Mouse (Mus musculus) adrenal gland, postnatal 14 days (tissue): ENCODE data around the gene Ccdc194. TPM values are rescaled to one million over a fixed set of nuclear protein-coding genes. Genes with fewer than 3 reads are reported as not detected.

Source experiments
- DNase-seq: peaks from one replicate; pipeline ENCODE4 v3.0.0; 2021; ENCODE audit warnings: mixed read lengths
- long read RNA-seq, 2 experiments: library from polyadenylated mRNA; stranded (forward); transcript quantifications; one replicate each; pipeline ENCODE4 v2.0.0; 2021
- total RNA-seq: library from RNA; stranded (reverse); gene quantifications from 2 replicates; pipeline ENCODE4 v1.2.3, GENCODE M21; 2021

Ccdc194 gene
- total RNA-seq, result not detected in 2 replicates
- long read RNA-seq, experiment 1, result 0 reads
- long read RNA-seq, experiment 2, result 0 reads

GRCm38 (mm10) chr8:71525226-71526050, at the start of gene Ccdc194:
Gene Ccdc194, minus strand, starts transcription at chr8:71525711.
- no peak for DNase-seq

GRCm38 (mm10) chr8:71575020-71575419, 49.5 kb upstream of the Ccdc194 start:
- DNase-seq, result no peak

- DNase-seq, result peak; percentile 74
Observed at GRCm38 (mm10) chr8:71574426-71574825, 48.9 kb upstream of the Ccdc194 start.

- DNase-seq, result peak; percentile 84
Observed at GRCm38 (mm10) chr8:71572847-71573633, 47.5 kb upstream of the Ccdc194 start.

DNA sequence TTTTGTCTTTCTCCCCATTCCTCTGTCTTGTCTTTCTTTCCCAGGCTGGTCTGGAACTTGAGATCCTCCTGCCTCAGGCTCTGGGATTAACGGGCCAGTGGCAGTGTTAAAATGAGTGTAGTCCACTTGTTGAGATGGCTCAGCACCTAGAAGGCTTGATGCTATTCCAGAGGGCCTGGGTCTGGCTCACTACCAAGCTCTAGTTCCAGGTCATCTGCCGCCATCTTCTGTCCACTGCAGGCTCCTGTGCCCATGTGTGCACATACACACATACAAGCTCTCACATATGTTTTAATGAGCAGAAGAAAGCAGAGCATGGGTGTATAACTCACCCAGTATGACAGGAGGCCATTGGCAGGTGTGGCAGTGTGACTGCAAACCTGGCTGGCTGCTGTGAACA, 46.6 kb upstream of the Ccdc194 start:
- DNase-seq, result no peak

- peak; percentile 95 for DNase-seq
Observed at GRCm38 (mm10) chr8:71570291-71570954, 44.9 kb upstream of the Ccdc194 start.

DNA sequence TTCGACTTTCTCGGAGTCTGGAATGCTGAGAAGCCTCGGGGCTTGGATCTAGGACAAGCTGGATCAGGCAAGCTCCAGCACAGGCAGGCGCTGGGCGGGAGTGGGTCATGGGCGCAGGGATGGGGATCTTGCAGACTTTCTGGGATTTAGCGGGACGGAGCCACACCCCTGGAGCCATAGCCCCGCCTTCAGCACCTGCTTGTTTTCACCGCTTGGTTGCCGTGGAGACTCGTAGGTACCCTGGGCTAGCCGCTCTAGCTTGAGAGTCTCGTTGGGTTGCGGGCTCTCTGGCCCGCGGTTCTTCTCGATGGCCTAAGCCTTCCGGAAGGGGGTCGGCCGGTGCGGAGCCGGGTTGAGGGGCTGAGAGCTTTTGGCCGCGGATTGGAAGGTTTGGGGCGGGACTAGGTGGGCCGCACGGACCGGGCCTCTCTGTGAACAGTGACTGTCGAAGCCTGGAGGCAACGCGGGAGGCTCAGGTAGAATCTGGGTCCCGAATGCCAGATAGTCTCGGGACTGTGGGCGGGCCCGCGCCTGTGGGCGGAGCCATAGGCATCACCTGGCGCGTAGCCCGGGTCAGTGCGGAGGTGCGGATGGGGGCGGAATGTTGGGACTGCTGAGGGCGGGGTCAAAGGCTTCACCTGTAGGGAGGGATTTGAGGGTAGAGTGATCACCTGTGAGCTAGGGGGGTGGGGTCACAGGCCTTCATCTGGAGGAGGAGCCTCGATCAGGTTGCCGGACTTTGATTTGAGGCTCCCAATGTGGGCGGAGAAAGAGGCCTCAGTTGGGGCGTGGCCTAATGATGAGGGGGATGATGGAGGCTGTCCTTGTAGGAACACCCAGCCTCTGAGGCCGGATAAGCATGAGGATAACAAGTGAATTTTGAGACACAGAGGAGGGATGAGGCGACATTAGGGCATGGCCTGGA, 44.1 kb upstream of the Ccdc194 start:
- peak; percentile 91 for DNase-seq

DNA sequence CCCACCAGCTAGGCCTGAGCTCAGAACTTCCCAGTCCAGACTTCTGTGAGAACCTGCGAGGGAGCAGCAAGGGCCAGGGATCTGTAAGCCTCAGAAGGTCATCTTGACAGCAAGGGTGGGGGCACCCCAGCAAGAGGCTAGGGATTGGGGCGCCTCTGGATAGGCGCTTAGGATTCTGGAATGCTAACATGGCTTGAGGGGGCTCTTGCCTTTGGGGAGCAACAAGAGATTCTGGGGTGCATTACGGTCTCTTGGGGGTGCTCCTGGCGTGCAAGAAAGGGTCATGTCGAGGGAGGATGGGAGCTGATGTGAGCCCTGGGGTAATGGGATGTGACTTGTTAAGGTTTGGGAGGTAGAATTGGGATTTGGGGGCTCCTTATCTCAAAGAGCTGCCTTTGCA, 43.4 kb upstream of the Ccdc194 start:
- no peak for DNase-seq

GRCm38 (mm10) chr8:71568387-71568937, 43.0 kb upstream of the Ccdc194 start, which contains the start of gene Slc27a1:
Gene Slc27a1, plus strand, starts transcription at chr8:71568882.
- peak; percentile 93 for DNase-seq

DNA sequence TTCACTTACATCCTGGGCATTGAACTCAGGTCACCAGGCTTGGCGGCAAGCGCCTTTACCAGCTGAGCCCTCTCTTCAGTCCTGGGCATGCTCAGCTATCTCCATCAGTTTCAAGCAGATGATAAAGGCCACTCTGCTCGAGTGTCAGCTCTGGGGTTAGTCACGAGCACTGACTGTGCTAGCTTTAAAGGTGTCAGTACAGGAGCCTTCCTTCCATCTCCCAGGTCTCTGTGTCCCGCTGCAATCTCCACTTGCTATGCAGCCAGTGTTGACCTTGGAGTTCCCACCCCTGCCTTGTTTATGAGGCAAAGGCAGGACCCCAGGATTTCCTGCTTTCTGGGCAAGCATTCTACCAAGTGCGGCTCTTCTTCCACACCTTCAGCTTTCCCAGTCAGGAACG, 42.1 kb upstream of the Ccdc194 start:
- DNase-seq, result no peak

- DNase-seq, result no peak
Observed at GRCm38 (mm10) chr8:71566501-71566900, 41.0 kb upstream of the Ccdc194 start, which contains the start of gene Nxnl1. Gene Nxnl1, minus strand, starts transcription at chr8:71566601.

DNA sequence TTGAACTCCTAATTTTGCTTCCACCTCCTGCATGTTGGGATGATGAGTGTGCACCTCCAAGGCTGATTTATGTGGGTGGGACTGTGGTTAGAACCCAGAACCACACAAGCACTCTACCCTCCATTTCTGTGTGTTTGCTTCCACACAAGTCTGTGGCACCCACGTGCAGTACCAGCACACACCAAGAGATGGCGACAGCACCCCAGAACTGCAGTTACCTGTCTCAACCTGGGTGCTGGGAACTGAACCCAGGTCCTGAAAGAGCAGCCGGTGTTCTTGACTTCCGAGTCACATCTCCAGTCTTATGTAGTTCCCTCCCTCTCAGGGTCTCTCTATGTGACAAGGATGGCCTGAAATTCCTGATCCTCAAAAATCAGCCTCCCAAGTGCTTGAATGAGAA, 38.5 kb upstream of the Ccdc194 start:
- no peak for DNase-seq

DNA sequence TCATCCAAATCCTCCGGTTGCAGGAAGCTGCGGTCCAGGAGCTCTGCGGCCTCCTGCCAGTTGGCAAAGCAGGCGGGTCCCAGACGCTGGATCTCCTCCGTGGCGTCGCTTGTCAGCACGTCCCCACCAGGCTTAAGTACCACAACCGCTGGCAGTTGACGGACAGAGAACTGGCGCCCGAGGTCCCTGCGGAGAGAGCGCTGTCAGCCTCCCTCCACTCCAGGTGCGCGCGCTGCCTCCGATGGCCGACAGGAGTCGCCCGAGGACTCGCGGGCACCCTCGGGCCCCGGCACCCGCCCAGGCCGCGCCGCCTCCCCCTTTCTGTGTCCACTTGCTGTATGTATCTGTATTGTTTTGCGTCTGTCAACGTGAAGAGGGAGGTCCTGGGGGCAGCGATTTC, 37.2 kb upstream of the Ccdc194 start:
- DNase-seq, result peak; percentile 92

DNA sequence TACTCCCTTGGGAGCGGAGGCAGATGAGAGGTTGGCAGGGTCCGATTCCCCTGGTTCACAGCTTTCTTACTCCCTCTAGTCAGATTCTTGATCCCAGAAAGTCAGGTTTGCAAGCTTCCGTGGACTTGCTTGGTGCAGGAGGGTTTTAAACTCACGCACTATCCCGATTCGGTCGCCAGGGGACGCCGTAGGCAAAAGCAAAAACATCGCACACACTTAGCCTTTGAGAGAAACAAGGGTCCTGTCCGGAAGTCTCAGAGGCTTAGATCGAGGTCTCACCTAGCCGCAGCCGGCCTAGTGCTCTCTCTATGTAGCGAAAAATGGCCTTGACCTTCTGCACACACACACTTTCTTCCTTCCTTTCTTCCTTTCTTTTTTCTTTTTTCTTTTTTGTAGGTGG, 35.9 kb upstream of the Ccdc194 start:
- peak; percentile 70 for DNase-seq

GRCm38 (mm10) chr8:71560765-71561164, 35.3 kb upstream of the Ccdc194 start:
- peak; percentile 47 for DNase-seq

GRCm38 (mm10) chr8:71560071-71560470, 34.6 kb upstream of the Ccdc194 start:
- DNase-seq, result no peak

- peak; percentile 90 for DNase-seq
Observed at GRCm38 (mm10) chr8:71558958-71559690, 33.6 kb upstream of the Ccdc194 start.

DNA sequence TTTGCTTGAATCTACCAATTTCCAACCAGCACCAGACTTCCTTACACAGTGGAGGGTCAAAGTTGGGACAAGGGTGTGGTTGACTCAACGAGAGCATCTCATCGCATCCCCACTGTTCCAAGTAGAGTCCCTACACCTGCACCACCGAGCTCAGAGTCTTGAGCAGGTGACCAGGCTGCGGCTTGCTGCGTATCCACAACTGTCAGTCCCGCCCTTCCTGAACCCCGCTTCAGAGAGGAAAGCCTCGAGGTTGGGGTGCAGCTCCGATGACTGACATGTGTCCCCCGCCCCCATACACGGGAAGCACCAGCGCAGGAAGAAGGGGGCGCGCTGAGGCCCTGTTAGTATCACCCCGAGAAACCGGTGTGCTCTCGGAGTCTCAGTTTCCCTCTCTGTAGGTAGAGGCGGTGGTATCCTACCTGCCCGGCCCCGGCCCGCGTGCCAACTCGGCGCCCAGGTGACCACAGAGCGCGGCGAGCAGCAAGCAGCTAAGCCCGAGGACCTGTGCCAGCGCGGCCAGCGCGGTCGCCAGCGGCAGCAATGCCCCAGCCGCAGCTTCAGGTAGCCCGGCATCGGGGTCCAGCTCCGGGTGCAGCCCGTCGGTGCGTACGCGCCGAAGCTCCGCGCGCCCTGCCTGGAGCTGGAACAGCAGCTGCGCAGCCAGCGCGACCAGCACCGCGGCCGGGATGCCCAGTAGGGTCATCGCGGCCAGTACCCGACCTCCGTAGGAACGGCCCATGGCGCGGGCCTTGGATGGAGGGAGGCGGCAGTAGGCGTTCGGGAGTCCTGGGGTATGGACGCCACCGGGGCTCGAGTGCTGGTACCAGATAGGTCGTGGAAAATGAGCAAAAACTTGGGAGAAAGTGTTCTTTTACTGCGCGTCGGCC, 32.8 kb upstream of the Ccdc194 start, which contains the start of gene Tmem221:
Gene Tmem221 (minus strand): TSS at position 801 of the 887 bp plus-strand sequence.
- peak; percentile 42 for DNase-seq

DNA sequence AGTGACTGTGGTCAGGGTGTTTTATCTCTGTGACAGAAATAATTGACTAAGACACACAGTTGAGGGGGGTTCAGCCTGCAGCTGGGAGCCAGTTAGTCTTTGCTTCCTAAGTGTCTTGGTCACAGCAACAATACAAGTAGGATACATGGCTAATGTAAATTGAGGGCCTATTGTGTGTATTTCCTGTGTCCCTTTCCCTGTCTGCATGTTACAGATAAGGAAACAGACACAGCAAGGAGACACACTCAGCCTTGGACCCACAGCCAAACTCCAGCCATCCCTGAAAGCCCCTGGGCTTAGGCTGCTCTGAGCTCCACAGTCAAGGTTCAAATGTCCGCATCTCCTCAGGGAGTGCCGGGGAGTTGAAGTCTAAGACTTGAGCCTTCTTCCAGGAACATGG, 29.1 kb upstream of the Ccdc194 start:
- DNase-seq, result no peak
